Mouse (Mus musculus) bone marrow macrophage, adult 2 months (primary cell): ENCODE results near the gene Emx2.

Experiments
- CTCF ChIP-seq: IDR thresholded peaks from 2 replicates; pipeline ENCODE4 v1.5.1; 2012; ENCODE audit warnings: low read depth, mild to moderate bottlenecking, low read length, moderate library complexity
- POLR2A ChIP-seq: IDR thresholded peaks from 2 replicates; pipeline ENCODE4 v1.6.1; 2012; ENCODE audit warnings: mild to moderate bottlenecking, low read depth, low read length, borderline replicate concordance

- TF ChIP-seq CTCF (no peak), POLR2A (no peak)
These were observed 50.7 kb downstream of the Emx2 start for GRCm38 (mm10) chr19:59508896-59509295.
